ENCODE assay signal across 25 mouse cellular contexts in genomic region chr13:95956327-95956781, GRCm38 (mm10).
DNase-seq lines count a peak whose midpoint lies in the region; ATAC-seq and TF ChIP-seq lines count a peak whose summit lies in the region.
"Had no signal": no experiment of that assay in that cellular context is flagged by ENCODE, and none has a peak within 500 bp of the region (broad histone marks: within the 10 kb centered on the region; RNA-seq: fewer than 3 reads in every experiment).

No protein-coding gene starts in this region.

- H3K79me2 ChIP-seq in liver, adult 2 months (ENCODE audit: control insufficient read depth, insufficient read depth, low read length): no peaks in the 10 kb centered on the region

- no peaks in the 10 kb centered on the region for H3K36me3 ChIP-seq in liver, adult 2 months (ENCODE audit: control insufficient read depth, insufficient read depth, low read length)
- H3K36me3 ChIP-seq in liver, embryonic 12.5 days: no peaks in the 10 kb centered on the region
- no peaks in the 10 kb centered on the region for H3K36me3 ChIP-seq in thymus, adult 2 months (ENCODE audit: control insufficient read depth, insufficient read depth, low read length)
- H3K36me3 ChIP-seq: embryonic facial prominence, embryonic 12.5 days; forebrain, embryonic 12.5 days; G1E; heart, embryonic 12.5 days; hindbrain, embryonic 10.5 days; kidney, embryonic 15.5 days; limb, embryonic 15.5 days; midbrain, embryonic 12.5 days had no signal

- no peak for TF ChIP-seq CTCF in liver, adult 2 months (IDR thresholded peaks at IDR 0.05; ENCODE audit: low read depth, low read length)
- TF ChIP-seq CTCF in thymus, adult 2 months (IDR thresholded peaks at IDR 0.05; ENCODE audit: borderline replicate concordance, control insufficient read depth, extremely low read depth, insufficient read depth, low read length, poor library complexity): no peak

- H3K4me1 ChIP-seq in liver, adult 2 months (ENCODE audit: control insufficient read depth, insufficient read depth, low read length): no peaks in the 10 kb centered on the region
- peaks cover 44% of the 10 kb centered on the region for H3K4me1 ChIP-seq in liver, embryonic 12.5 days
- peaks cover 46% of the 10 kb centered on the region for H3K4me1 ChIP-seq in thymus, adult 2 months (replicated peaks; ENCODE audit: control insufficient read depth, insufficient read depth, low read length)

- H3K4me2 ChIP-seq in liver, embryonic 12.5 days: no peak overlapping the region
- H3K4me2 ChIP-seq: embryonic facial prominence, embryonic 12.5 days; forebrain, embryonic 12.5 days; kidney, embryonic 15.5 days; limb, embryonic 15.5 days; midbrain, embryonic 12.5 days had no signal

- H3K4me3 ChIP-seq in liver, adult 2 months (ENCODE audit: insufficient read depth, low read depth, low read length): no peak overlapping the region
- no peak overlapping the region for H3K4me3 ChIP-seq in liver, embryonic 12.5 days
- H3K4me3 ChIP-seq in thymus, adult 2 months (ENCODE audit: control insufficient read depth, insufficient read depth, low read length): peak overlapping the region; percentile 11; the same call in 1 of the 2 replicates
- H3K4me3 ChIP-seq: embryonic facial prominence, embryonic 12.5 days; erythroblast, embryonic 14.5 days; forebrain, embryonic 12.5 days; gastrocnemius, adult 2 months; heart, embryonic 12.5 days; hindbrain, embryonic 10.5 days; kidney, embryonic 15.5 days; limb, embryonic 15.5 days; midbrain, embryonic 12.5 days had no signal

- H3K9ac ChIP-seq in liver, adult 2 months (ENCODE audit: low read depth, low read length): no peak overlapping the region
- H3K9ac ChIP-seq in liver, embryonic 12.5 days: no peak overlapping the region
- H3K9ac ChIP-seq: embryonic facial prominence, embryonic 12.5 days; forebrain, embryonic 12.5 days; heart, embryonic 12.5 days; kidney, embryonic 15.5 days; limb, embryonic 15.5 days; midbrain, embryonic 12.5 days had no signal

- ATAC-seq in liver, embryonic 12.5 days: no peak
- ATAC-seq: hindbrain, embryonic 16.5 days; intestine, postnatal 0 days had no signal

- TF ChIP-seq POLR2A in liver, adult 2 months (IDR thresholded peaks at IDR 0.05; ENCODE audit: extremely low read depth, insufficient read depth, low read length): no peak
- no peak for TF ChIP-seq POLR2A in thymus, adult 2 months (IDR thresholded peaks at IDR 0.05; ENCODE audit: control insufficient read depth, extremely low read depth, insufficient read depth, low read length, poor library complexity)

- no peak for DNase-seq in liver, adult 2 months (ENCODE audit: extremely low read depth, low read depth, low spot score)
- peak; percentile 82 for DNase-seq in induced T-regulatory cell, adult 2 months (ENCODE audit: low read depth)
- peak; percentile 46 for DNase-seq in thymus, adult 2 months
- DNase-seq in thymus, postnatal 4 days: peak; percentile 57
- no peak for DNase-seq in frontal cortex, postnatal 10 days (ENCODE audit: low spot score in 2 of 2)
- DNase-seq in Muller cell, postnatal 12 days (ENCODE audit: inconsistent ontology term): no peak
- no peak for DNase-seq in urinary bladder, postnatal 14 days (ENCODE audit: low spot score)
- DNase-seq: adrenal gland, postnatal 25 days; cerebellum, adult 8-10 months; gastrocnemius, adult 2 months; left cerebral cortex, postnatal 4 days; right cerebral cortex, postnatal 14 days had no signal

- H3K27me3 ChIP-seq in liver, adult 2 months (ENCODE audit: control insufficient read depth, insufficient read depth, low read length): no peaks in the 10 kb centered on the region
- H3K27me3 ChIP-seq in liver, embryonic 12.5 days (replicated peaks): no peaks in the 10 kb centered on the region
- no peaks in the 10 kb centered on the region for H3K27me3 ChIP-seq in thymus, adult 2 months (ENCODE audit: control insufficient read depth, insufficient read depth, low read length)
- H3K27me3 ChIP-seq: CH12.LX; embryonic facial prominence, embryonic 12.5 days; forebrain, embryonic 12.5 days; heart, embryonic 12.5 days; kidney, embryonic 15.5 days; limb, embryonic 15.5 days; midbrain, embryonic 12.5 days had no signal

- H3K9me3 ChIP-seq in liver, embryonic 12.5 days (replicated peaks): no peaks in the 10 kb centered on the region
- H3K9me3 ChIP-seq: embryonic facial prominence, embryonic 12.5 days; forebrain, embryonic 12.5 days; G1E; heart, embryonic 12.5 days; hindbrain, embryonic 10.5 days; kidney, embryonic 15.5 days; limb, embryonic 15.5 days; midbrain, embryonic 12.5 days had no signal

- WGBS in liver, adult 2 months: 80% methylated on average over 2 of the region's 2 CpGs
- WGBS in liver, embryonic 12.5 days (ENCODE audit: insufficient replicate concordance): 36% methylated on average over 2 of the region's 2 CpGs
- 16% methylated on average over 2 of the region's 2 CpGs for WGBS in thymus, adult 2 months

- 0 out of 2 replicates have a peak overlapping the region, but pooled peaks have one; percentile 0 for H3K27ac ChIP-seq in liver, adult 2 months (replicated peaks; ENCODE audit: insufficient read depth, low read depth, low read length)
- H3K27ac ChIP-seq in liver, embryonic 12.5 days: no peak overlapping the region
- peak overlapping the region; percentile 99 for H3K27ac ChIP-seq in thymus, adult 2 months (ENCODE audit: control insufficient read depth, insufficient read depth, low read length)
- H3K27ac ChIP-seq: embryonic facial prominence, embryonic 12.5 days; forebrain, embryonic 12.5 days; gastrocnemius, adult 2 months; kidney, embryonic 15.5 days; limb, embryonic 15.5 days; midbrain, embryonic 12.5 days had no signal

Comparison
In these comparisons a context has a peak if more than half of its experiments do, and no peak if none do; other contexts are left out.
1. DNase-seq: peak in induced T-regulatory cell, adult 2 months (single experiment), thymus, adult 2 months (single experiment) and thymus, postnatal 4 days (single experiment); none in liver, adult 2 months (single experiment), frontal cortex, postnatal 10 days (0 of 2), Muller cell, postnatal 12 days (single experiment) and urinary bladder, postnatal 14 days (single experiment).